ENCODE assay signal across 8 mouse cellular contexts in the genomic region with DNA sequence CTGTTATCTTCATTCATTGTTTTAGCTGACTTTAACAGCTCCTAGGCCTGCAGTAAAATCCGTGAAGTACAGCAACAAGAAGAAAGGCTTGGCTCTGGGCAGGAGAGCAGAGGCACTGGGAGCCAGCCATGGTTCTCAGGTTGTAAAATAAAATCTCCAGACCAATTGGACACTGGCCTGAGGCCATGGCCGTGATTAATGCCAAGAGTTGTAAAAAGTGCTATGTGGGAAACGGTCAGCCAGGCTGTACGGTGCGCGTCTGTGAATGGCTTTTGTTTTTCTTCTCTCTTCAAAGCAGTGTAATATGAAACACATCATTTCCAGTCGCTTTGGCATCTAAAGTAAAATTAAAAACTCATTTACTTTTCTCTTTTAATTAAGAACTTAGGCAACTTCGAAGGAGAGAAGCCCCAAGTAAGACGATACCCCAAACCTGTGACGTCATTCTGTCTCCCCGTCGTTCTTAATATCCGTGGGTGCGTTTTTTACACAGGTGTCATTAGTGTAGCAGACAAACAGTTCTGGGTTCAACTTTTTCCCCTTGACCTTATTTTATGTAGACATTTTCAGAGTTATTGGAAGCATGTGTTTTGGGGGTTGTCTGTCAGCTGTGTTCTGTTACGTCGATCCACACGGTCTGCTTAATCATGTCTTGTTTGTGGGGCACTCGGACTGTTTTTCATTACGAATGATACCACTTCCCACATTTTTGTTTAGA. TPM values are rescaled to one million over a fixed set of nuclear protein-coding genes. Genes with fewer than 3 reads are reported as not detected.
DNase-seq lines count a peak whose midpoint lies in the region; ATAC-seq and TF ChIP-seq lines count a peak whose summit lies in the region.

No protein-coding gene starts in this region.

- TF ChIP-seq CTCF in small intestine, adult 2 months (IDR thresholded peaks at IDR 0.05; ENCODE audit: extremely low read depth, insufficient read length, insufficient replicate concordance, low read depth, low read length), result no peak

- no peak for TF ChIP-seq POLR2A in small intestine, adult 2 months (IDR thresholded peaks at IDR 0.05; ENCODE audit: low read depth, low read length)

- no peak overlapping the region for H3K4me3 ChIP-seq in embryonic facial prominence, embryonic 14.5 days (ENCODE audit: low read depth, low read length)
- no peak overlapping the region for H3K4me3 ChIP-seq in heart, embryonic 15.5 days
- no peak overlapping the region for H3K4me3 ChIP-seq in small intestine, adult 2 months (ENCODE audit: low read depth, low read length)

- WGBS in embryonic facial prominence, embryonic 14.5 days, result 20% methylated on average over 19 of the region's 19 CpGs
- 69% methylated on average over 19 of the region's 19 CpGs for WGBS in heart, embryonic 15.5 days
- WGBS in small intestine, adult 2 months, result 47% methylated on average over 19 of the region's 19 CpGs

- H3K36me3 ChIP-seq in embryonic facial prominence, embryonic 14.5 days (ENCODE audit: control insufficient read depth, insufficient read depth, low read length), result no peaks in the 10 kb centered on the region
- H3K36me3 ChIP-seq in heart, embryonic 15.5 days, result no peaks in the 10 kb centered on the region
- H3K36me3 ChIP-seq in small intestine, adult 2 months (ENCODE audit: control insufficient read depth, insufficient read depth, low read length), result no peaks in the 10 kb centered on the region

- H3K4me1 ChIP-seq in embryonic facial prominence, embryonic 14.5 days (ENCODE audit: control insufficient read depth, insufficient read depth, low read length), result peaks cover 21% of the 10 kb centered on the region
- H3K4me1 ChIP-seq in heart, embryonic 15.5 days (replicated peaks), result peaks cover 20% of the 10 kb centered on the region
- H3K4me1 ChIP-seq in small intestine, adult 2 months (ENCODE audit: control insufficient read depth, insufficient read depth, insufficient read length, low read length), result peaks cover 12% of the 10 kb centered on the region

- no peaks in the 10 kb centered on the region for H3K9me3 ChIP-seq in embryonic facial prominence, embryonic 14.5 days (ENCODE audit: control insufficient read depth, low read length)
- H3K9me3 ChIP-seq in heart, embryonic 15.5 days (replicated peaks), result no peaks in the 10 kb centered on the region

- no peaks in the 10 kb centered on the region for H3K27me3 ChIP-seq in embryonic facial prominence, embryonic 14.5 days (replicated peaks; ENCODE audit: control insufficient read depth, insufficient read depth, low read length)
- H3K27me3 ChIP-seq in heart, embryonic 15.5 days, result no peaks in the 10 kb centered on the region
- H3K27me3 ChIP-seq in small intestine, adult 2 months (ENCODE audit: control insufficient read depth, insufficient read depth, low read length), result no peaks in the 10 kb centered on the region

- peak overlapping the region; percentile 35; the same call in 1 of the 2 replicates for H3K27ac ChIP-seq in embryonic facial prominence, embryonic 14.5 days (replicated peaks; ENCODE audit: low read depth, low read length)
- H3K27ac ChIP-seq in heart, embryonic 15.5 days, result peak overlapping the region; percentile 48; the same call in 1 of the 2 replicates
- H3K27ac ChIP-seq in small intestine, adult 2 months (ENCODE audit: insufficient read depth, low read depth, low read length), result 0 out of 2 replicates have a peak overlapping the region, but pooled peaks have one; percentile 31

- H3K9ac ChIP-seq in embryonic facial prominence, embryonic 14.5 days (ENCODE audit: low read depth, low read length), result no peak overlapping the region
- H3K9ac ChIP-seq in heart, embryonic 15.5 days, result no peak overlapping the region

- peak overlapping the region; percentile 35 for H3K4me2 ChIP-seq in embryonic facial prominence, embryonic 14.5 days (ENCODE audit: low read depth, low read length)
- H3K4me2 ChIP-seq in heart, embryonic 15.5 days, result 0 out of 2 replicates have a peak overlapping the region, but pooled peaks have one; percentile 19

- peak; percentile 53 to 69 for DNase-seq in right cerebral cortex, postnatal 10 days (ENCODE audit: low spot score in 2 of 2)
- no peak for DNase-seq in right cerebral cortex, adult 18-20 months
- peak; percentile 77 for DNase-seq in embryonic facial prominence, embryonic 14.5 days (ENCODE audit: low spot score)
- peak; percentile 80 for DNase-seq in kidney, postnatal 25 days
- no peak for DNase-seq in frontal cortex, postnatal 25 days (ENCODE audit: low spot score in 2 of 2)
- no peak for DNase-seq in retina, embryonic 14.5 days (ENCODE audit: low spot score)

- peak; percentile 62 for ATAC-seq in embryonic facial prominence, embryonic 14.5 days (ENCODE audit: low read depth)
- ATAC-seq in heart, embryonic 15.5 days (replicated peaks; ENCODE audit: insufficient number of reproducible peaks, insufficient read depth, low FRiP score, low read depth), result peak; percentile 54; the same call in 1 of the 2 replicates

RNA-seq across cellular contexts. Expression of a gene that starts 11.6 kb away (rescaled TPM):
- 22.7 and 24.8 TPM in 2 replicates for polyA plus RNA-seq in embryonic facial prominence, embryonic 14.5 days (2014; fragmentation: Nextera tagmentation; extraction: Ambion mirVana)
- polyA plus RNA-seq in heart, embryonic 15.5 days (2015; fragmentation: Nextera tagmentation; extraction: Ambion mirVana), result 22.9 and 27.9 TPM in 2 replicates
- polyA plus RNA-seq in small intestine, adult 2 months (2012; rRNA removed), result 4.2 and 7.2 TPM in 2 replicates

Comparison
In these comparisons a context has a peak if more than half of its experiments do, and no peak if none do; other contexts are left out.
1. DNase-seq: peak in right cerebral cortex, postnatal 10 days (2 of 2), embryonic facial prominence, embryonic 14.5 days (single experiment) and kidney, postnatal 25 days (2 of 2); none in right cerebral cortex, adult 18-20 months (single experiment), frontal cortex, postnatal 25 days (0 of 2) and retina, embryonic 14.5 days (single experiment).
2. Peak in every context shown above with its lines, with median percentiles within 50 percentile points of each other: H3K27ac ChIP-seq.